In the genomic region with DNA sequence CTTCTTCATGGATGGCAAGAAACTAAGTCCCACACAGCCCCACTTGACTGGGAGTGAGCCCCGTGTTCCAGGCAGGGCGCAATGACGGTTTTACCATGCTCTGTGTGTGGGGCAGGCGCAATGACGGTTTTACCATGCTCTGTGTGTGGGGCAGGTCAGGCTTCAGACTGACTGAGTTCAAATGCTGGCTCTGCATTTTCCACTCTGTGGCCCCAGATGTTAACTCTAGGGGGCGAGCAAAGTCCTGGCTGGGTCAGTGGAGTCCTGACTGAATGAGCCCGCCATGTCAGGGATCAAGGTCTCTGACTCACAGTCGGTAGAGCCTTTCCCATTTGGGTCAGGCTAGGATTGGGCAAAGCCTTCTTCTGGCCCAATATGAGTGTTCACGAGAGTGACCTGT, we compare ENCODE assay signal across 13 mouse cellular contexts. TPM values are rescaled to one million over a fixed set of nuclear protein-coding genes. Genes with fewer than 3 reads are reported as not detected.
DNase-seq lines count a peak whose midpoint lies in the region; ATAC-seq and TF ChIP-seq lines count a peak whose summit lies in the region.
"Had no signal": no experiment of that assay in that cellular context is flagged by ENCODE, and none has a peak within 500 bp of the region (broad histone marks: within the 10 kb centered on the region; RNA-seq: fewer than 3 reads in every experiment).

No protein-coding gene starts in this region.

- H3K9me3 ChIP-seq in liver, embryonic 14.5 days (ENCODE audit: control insufficient read depth, low read length), result no peaks in the 10 kb centered on the region
- no peaks in the 10 kb centered on the region for H3K9me3 ChIP-seq in liver, embryonic 12.5 days (replicated peaks)
- H3K9me3 ChIP-seq in ES-Bruce4 (replicated peaks; ENCODE audit: control insufficient read depth, insufficient read depth, low read length, poor library complexity, severe bottlenecking), result no peaks in the 10 kb centered on the region
- H3K9me3 ChIP-seq: lung, embryonic 15.5 days; midbrain, embryonic 13.5 days had no signal

- ATAC-seq in liver, embryonic 14.5 days (ENCODE audit: insufficient read depth), result no peak
- no peak for ATAC-seq in liver, embryonic 12.5 days
- ATAC-seq in megakaryocyte, adult 5-6 weeks (ENCODE audit: poor library complexity, severe bottlenecking), result peak; percentile 12; the same call in 1 of the 2 replicates
- ATAC-seq: midbrain, embryonic 13.5 days had no signal

- 0 out of 2 replicates have a peak overlapping the region, but pooled peaks have one; percentile 7 for H3K4me3 ChIP-seq in gastrocnemius, adult 2 months
- H3K4me3 ChIP-seq in liver, embryonic 14.5 days (ENCODE audit: insufficient read depth in 1 of 2, low read depth in 2 of 2, low read length in 2 of 2), result no peak overlapping the region
- H3K4me3 ChIP-seq in liver, embryonic 12.5 days, result no peak overlapping the region
- no peak overlapping the region for H3K4me3 ChIP-seq in ES-Bruce4 (ENCODE audit: low read depth, low read length)
- H3K4me3 ChIP-seq: lung, embryonic 15.5 days; midbrain, embryonic 13.5 days had no signal

- H3K4me2 ChIP-seq in liver, embryonic 14.5 days (ENCODE audit: low read depth), result no peak overlapping the region
- H3K4me2 ChIP-seq in liver, embryonic 12.5 days, result no peak overlapping the region
- H3K4me2 ChIP-seq: lung, embryonic 15.5 days; midbrain, embryonic 13.5 days had no signal

- 59% methylated on average over 9 of the region's 9 CpGs for WGBS in liver, embryonic 14.5 days (ENCODE audit: insufficient replicate concordance)
- WGBS in liver, embryonic 12.5 days (ENCODE audit: insufficient replicate concordance), result 66% methylated on average over 9 of the region's 9 CpGs

- no peaks in the 10 kb centered on the region for H3K36me3 ChIP-seq in liver, embryonic 14.5 days (replicated peaks; ENCODE audit: control insufficient read depth, insufficient read depth, low read depth)
- no peaks in the 10 kb centered on the region for H3K36me3 ChIP-seq in liver, embryonic 12.5 days
- H3K36me3 ChIP-seq in ES-Bruce4 (ENCODE audit: control insufficient read depth, insufficient read depth, low read length, poor library complexity, severe bottlenecking), result no peaks in the 10 kb centered on the region
- H3K36me3 ChIP-seq: lung, embryonic 15.5 days; midbrain, embryonic 13.5 days had no signal

- TF ChIP-seq CTCF in gastrocnemius, adult 2 months (IDR thresholded peaks at IDR 0.05), result peak; percentile 42
- peak; percentile 39; the same call in 1 of the 2 replicates for TF ChIP-seq CTCF in liver, embryonic 14.5 days (IDR thresholded peaks at IDR 0.05; ENCODE audit: low read depth)
- TF ChIP-seq CTCF in ES-Bruce4 (IDR thresholded peaks at IDR 0.05; ENCODE audit: low read depth, low read length), result peak; percentile 21

- H3K27me3 ChIP-seq in liver, embryonic 14.5 days (ENCODE audit: control insufficient read depth, insufficient read depth, low read length), result no peaks in the 10 kb centered on the region
- H3K27me3 ChIP-seq in liver, embryonic 12.5 days (replicated peaks), result no peaks in the 10 kb centered on the region
- no peaks in the 10 kb centered on the region for H3K27me3 ChIP-seq in ES-Bruce4 (ENCODE audit: control insufficient read depth, insufficient read depth, low read length, poor library complexity, severe bottlenecking)
- H3K27me3 ChIP-seq: lung, embryonic 15.5 days; midbrain, embryonic 13.5 days had no signal

- intact Hi-C loops in gastrocnemius, adult 2 months (cut with DNase I), result no loop called here
- intact Hi-C loops in gastrocnemius, postnatal 14 days (cut with DNase I; ENCODE audit: low total_unique reads), result no loop called here

- peak overlapping the region; percentile 89 for H3K27ac ChIP-seq in gastrocnemius, adult 2 months
- no peak overlapping the region for H3K27ac ChIP-seq in liver, embryonic 14.5 days
- H3K27ac ChIP-seq in liver, embryonic 12.5 days, result no peak overlapping the region
- H3K27ac ChIP-seq in ES-Bruce4 (ENCODE audit: insufficient read depth, low read length), result no peak overlapping the region
- H3K27ac ChIP-seq: lung, embryonic 15.5 days; midbrain, embryonic 13.5 days had no signal

- no peak for TF ChIP-seq POLR2A in ES-Bruce4 (IDR thresholded peaks at IDR 0.05; ENCODE audit: insufficient read depth, low read length)

- peak; percentile 58 for DNase-seq in gastrocnemius, adult 2 months
- no peak for DNase-seq in gastrocnemius, postnatal 14 days
- DNase-seq in liver, embryonic 14.5 days (ENCODE audit: low read depth in 3 of 3, low spot score in 3 of 3), result no peak
- no peak for DNase-seq in urinary bladder, postnatal 14 days (ENCODE audit: low spot score)
- no peak for DNase-seq in MN1 (ENCODE audit: low spot score)
- DNase-seq: cerebellum, adult 8-10 months; heart, postnatal 36 days; kidney, adult 11 months had no signal

- no peaks in the 10 kb centered on the region; a peak in 1 of 4 replicates for H3K4me1 ChIP-seq in liver, embryonic 14.5 days (replicated peaks; ENCODE audit: control insufficient read depth in 2 of 2, insufficient read depth in 2 of 2, low read length in 1 of 2)
- H3K4me1 ChIP-seq in liver, embryonic 12.5 days, result peaks cover 4% of the 10 kb centered on the region; the same call in 1 of the 2 replicates
- no peaks in the 10 kb centered on the region for H3K4me1 ChIP-seq in ES-Bruce4 (ENCODE audit: control insufficient read depth, insufficient read depth, low read length)
- H3K4me1 ChIP-seq: midbrain, embryonic 13.5 days had no signal

- TF ChIP-seq EP300 in liver, embryonic 14.5 days (IDR thresholded peaks at IDR 0.05; ENCODE audit: low read depth), result no peak
- TF ChIP-seq EP300 in ES-Bruce4 (IDR thresholded peaks at IDR 0.05; ENCODE audit: insufficient read depth, low read depth, low read length), result no peak

- H3K9ac ChIP-seq in liver, embryonic 14.5 days (replicated peaks), result no peak overlapping the region
- H3K9ac ChIP-seq in liver, embryonic 12.5 days, result no peak overlapping the region
- H3K9ac ChIP-seq in ES-Bruce4 (ENCODE audit: low read depth, poor library complexity, severe bottlenecking), result no peak overlapping the region
- H3K9ac ChIP-seq: lung, embryonic 15.5 days; midbrain, embryonic 13.5 days had no signal

RNA-seq across cellular contexts. Expression of gene Rcsd1, which starts 37.2 kb away (rescaled TPM):
- total RNA-seq in gastrocnemius, adult 2 months (2021), result 10 to 100 TPM; 93.3 to 95.0 TPM
- 100 to 1,000 TPM; 117 to 125 TPM for total RNA-seq in gastrocnemius, postnatal 14 days (2021)
- 3.5 and 4.8 TPM in 2 replicates for polyA plus RNA-seq in liver, embryonic 14.5 days (2012; rRNA removed)
- polyA plus RNA-seq in liver, embryonic 14.5 days (2014; fragmentation: Nextera tagmentation; extraction: Ambion mirVana), result 2.4 and 3.4 TPM in 2 replicates
- 10.7 and 10.8 TPM in 2 replicates for polyA plus RNA-seq in liver, embryonic 12.5 days (2016; fragmentation: Nextera tagmentation; extraction: Ambion mirVana)
- 2.0 and 2.7 TPM in 2 replicates for polyA plus RNA-seq in ES-Bruce4 (2011; ENCODE audit: insufficient read depth, insufficient read length, low read depth, missing spikeins)
- total RNA-seq in megakaryocyte, adult 5-6 weeks (2015), result 82.1 and 88.8 TPM in 2 replicates
- 184 and 199 TPM in 2 replicates for total RNA-seq in megakaryocyte, adult 5-6 weeks (2017)

RNA-seq across cellular contexts. Expression of gene Mpzl1, which starts 38.0 kb away (rescaled TPM):
- total RNA-seq in gastrocnemius, adult 2 months (2021), result 1 to 10 TPM; 7.0 to 8.7 TPM
- total RNA-seq in gastrocnemius, postnatal 14 days (2021), result 10 to 100 TPM; 23.8 to 25.6 TPM
- polyA plus RNA-seq in liver, embryonic 14.5 days (2012; rRNA removed), result 18.1 and 19.4 TPM in 2 replicates
- 24.6 and 25.1 TPM in 2 replicates for polyA plus RNA-seq in liver, embryonic 14.5 days (2014; fragmentation: Nextera tagmentation; extraction: Ambion mirVana)
- 49.3 and 50.3 TPM in 2 replicates for polyA plus RNA-seq in liver, embryonic 12.5 days (2016; fragmentation: Nextera tagmentation; extraction: Ambion mirVana)
- 119 and 122 TPM in 2 replicates for polyA plus RNA-seq in ES-Bruce4 (2011; ENCODE audit: insufficient read depth, insufficient read length, low read depth, missing spikeins)
- 1.3 and 2.1 TPM in 2 replicates for total RNA-seq in megakaryocyte, adult 5-6 weeks (2015)
- 0.22 and 3.1 TPM in 2 replicates for total RNA-seq in megakaryocyte, adult 5-6 weeks (2017)
